Mouse (Mus musculus) adrenal gland, postnatal 14 days (tissue): ENCODE measurements around the gene Epop. TPM values are rescaled to one million over a fixed set of nuclear protein-coding genes. Genes with fewer than 3 reads are reported as not detected.

Experiments used
- DNase-seq: peaks from one replicate; pipeline ENCODE4 v3.0.0; 2021; ENCODE audit warnings: mixed read lengths
- long read RNA-seq, 2 experiments: library from polyadenylated mRNA; stranded (forward); transcript quantifications; one replicate each; pipeline ENCODE4 v2.0.0; 2021
- total RNA-seq: library from RNA; stranded (reverse); gene quantifications from 2 replicates; pipeline ENCODE4 v1.2.3, GENCODE M21; 2021

The Epop gene
- total RNA-seq, result 6.3 and 6.4 TPM in 2 replicates
- long read RNA-seq, experiment 1, transcript Epop-201 (1 exons, 2,314 nt), result major isoform, 26 of 27 reads
- long read RNA-seq, experiment 1, partial matches to known transcripts, result 0 of 27 reads
- long read RNA-seq, experiment 1, other reads (novel, unspliced or antisense), result 1 of 27 reads
- long read RNA-seq, experiment 2, transcript Epop-201 (1 exons, 2,314 nt), result major isoform, 16 of 16 reads
- long read RNA-seq, experiment 2, partial matches to known transcripts, result 0 of 16 reads
- long read RNA-seq, experiment 2, other reads (novel, unspliced or antisense), result 0 of 16 reads

- DNase-seq, result peak; percentile 94
Observed at GRCm38 (mm10) chr11:97629576-97629975, at the start of gene Epop. Gene Epop (minus strand): TSS chr11:97629702.

- no peak for DNase-seq
Observed at GRCm38 (mm10) chr11:97678301-97678700, 48.8 kb upstream of the Epop start.

- DNase-seq, result no peak
Observed at GRCm38 (mm10) chr11:97677842-97678241, 48.3 kb upstream of the Epop start.

- no peak for DNase-seq
Observed at GRCm38 (mm10) chr11:97677381-97677780, 47.9 kb upstream of the Epop start.

- DNase-seq, result no peak
Observed at GRCm38 (mm10) chr11:97676050-97676754, 46.7 kb upstream of the Epop start.

GRCm38 (mm10) chr11:97673148-97673547 lies 43.6 kb upstream of the Epop start:
- DNase-seq, result no peak

GRCm38 (mm10) chr11:97671177-97671527 lies 41.6 kb upstream of the Epop start:
- DNase-seq, result no peak

GRCm38 (mm10) chr11:97670234-97671176 lies 41.0 kb upstream of the Epop start:
- no peak for DNase-seq

- peak; percentile 73 for DNase-seq
Observed at GRCm38 (mm10) chr11:97669829-97670228, 40.3 kb upstream of the Epop start.

GRCm38 (mm10) chr11:97669268-97669667 lies 39.8 kb upstream of the Epop start:
- DNase-seq, result peak; percentile 57

- no peak for DNase-seq
Observed at GRCm38 (mm10) chr11:97668160-97668559, 38.7 kb upstream of the Epop start.

GRCm38 (mm10) chr11:97666794-97667193 lies 37.3 kb upstream of the Epop start:
- no peak for DNase-seq

- no peak for DNase-seq
Observed at GRCm38 (mm10) chr11:97666221-97666620, 36.7 kb upstream of the Epop start.

GRCm38 (mm10) chr11:97665431-97665830 lies 35.9 kb upstream of the Epop start:
- DNase-seq, result no peak

GRCm38 (mm10) chr11:97664771-97665240 lies 35.3 kb upstream of the Epop start:
- no peak for DNase-seq

GRCm38 (mm10) chr11:97664339-97664665 lies 34.8 kb upstream of the Epop start:
- DNase-seq, result no peak

GRCm38 (mm10) chr11:97663528-97664338 lies 34.2 kb upstream of the Epop start:
- DNase-seq, result peak; percentile 69

GRCm38 (mm10) chr11:97662893-97663527 lies 33.5 kb upstream of the Epop start, which contains the start of gene Mllt6:
Gene Mllt6 (plus strand): TSS chr11:97663414.
- peak; percentile 91 for DNase-seq

GRCm38 (mm10) chr11:97662207-97662892 lies 32.8 kb upstream of the Epop start:
- DNase-seq, result peak; percentile 63

GRCm38 (mm10) chr11:97661648-97662133 lies 32.2 kb upstream of the Epop start:
- DNase-seq, result peak; percentile 85
